Comparison of ENCODE assay signal across 8 mouse cellular contexts in the genomic region with DNA sequence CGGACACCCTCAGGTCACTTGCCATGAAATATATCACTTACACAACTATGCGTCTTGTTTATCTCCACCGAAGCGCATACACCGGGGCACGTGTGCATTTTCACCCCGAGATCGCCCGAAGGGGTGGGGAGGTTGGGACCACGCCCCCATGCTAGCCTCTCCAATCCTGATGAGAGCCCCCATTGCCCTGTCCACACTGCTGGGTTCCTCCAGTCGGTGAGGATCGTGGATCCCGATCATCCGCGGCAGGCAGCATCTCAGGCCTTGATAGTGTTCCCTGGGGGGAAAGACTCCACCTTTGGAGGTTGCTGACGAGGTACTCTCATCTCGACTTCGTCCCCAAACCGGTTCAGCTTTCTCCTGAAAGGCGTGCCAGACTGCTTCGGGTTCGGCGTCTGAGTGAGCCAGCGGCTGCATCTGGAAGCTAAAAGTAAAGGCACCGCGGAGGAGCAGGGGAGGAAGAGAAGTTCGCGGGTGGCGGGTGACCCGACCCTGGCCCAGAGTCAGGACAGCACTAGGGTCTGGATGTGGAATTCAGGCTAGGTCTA. TPM values are rescaled to one million over a fixed set of nuclear protein-coding genes. Genes with fewer than 3 reads are reported as not detected.
DNase-seq lines count a peak whose midpoint lies in the region; ATAC-seq and TF ChIP-seq lines count a peak whose summit lies in the region.

No protein-coding gene starts in this region.

- H3K4me2 ChIP-seq in intestine, embryonic 16.5 days (ENCODE audit: low read depth, low read length) = peak overlapping the region; percentile 96
- H3K4me2 ChIP-seq in lung, embryonic 14.5 days = peak overlapping the region; percentile 99

- H3K9ac ChIP-seq in intestine, embryonic 16.5 days (ENCODE audit: low read depth, low read length) = peak overlapping the region; percentile 70
- H3K9ac ChIP-seq in lung, embryonic 14.5 days = peak overlapping the region; percentile 58

- no peak for TF ChIP-seq CTCF in thymus, adult 2 months (IDR thresholded peaks at IDR 0.05; ENCODE audit: borderline replicate concordance, control insufficient read depth, extremely low read depth, insufficient read depth, low read length, poor library complexity)
- TF ChIP-seq CTCF in lung, embryonic 14.5 days (IDR thresholded peaks at IDR 0.05; ENCODE audit: low read depth) = no peak
- no peak for TF ChIP-seq CTCF in spleen, adult 2 months (IDR thresholded peaks at IDR 0.05; ENCODE audit: extremely low read depth, insufficient read depth, insufficient read length, insufficient replicate concordance)

- H3K4me1 ChIP-seq in thymus, adult 2 months (replicated peaks; ENCODE audit: control insufficient read depth, insufficient read depth, low read length) = peaks cover 15% of the 10 kb centered on the region
- peaks cover 46% of the 10 kb centered on the region for H3K4me1 ChIP-seq in forebrain, embryonic 10.5 days
- peaks cover 31% of the 10 kb centered on the region for H3K4me1 ChIP-seq in intestine, embryonic 16.5 days (ENCODE audit: control insufficient read depth, insufficient read depth, low read length)
- peaks cover 13% of the 10 kb centered on the region for H3K4me1 ChIP-seq in lung, embryonic 14.5 days (ENCODE audit: insufficient read depth)
- H3K4me1 ChIP-seq in spleen, adult 2 months (ENCODE audit: control insufficient read depth, insufficient read depth, insufficient read length) = peaks cover 16% of the 10 kb centered on the region

- H3K27ac ChIP-seq in thymus, adult 2 months (ENCODE audit: control insufficient read depth, insufficient read depth, low read length) = no peak overlapping the region
- H3K27ac ChIP-seq in forebrain, embryonic 10.5 days = peak overlapping the region; percentile 12; the same call in 1 of the 2 replicates
- H3K27ac ChIP-seq in intestine, embryonic 16.5 days (ENCODE audit: low read length) = no peak overlapping the region
- peak overlapping the region; percentile 36; the same call in 1 of the 2 replicates for H3K27ac ChIP-seq in lung, embryonic 14.5 days (ENCODE audit: low read depth)
- H3K27ac ChIP-seq in spleen, adult 2 months (ENCODE audit: insufficient read depth, low read length) = peak overlapping the region; percentile 24; the same call in 1 of the 2 replicates

- ATAC-seq in intestine, embryonic 16.5 days = 0 out of 2 replicates have a peak, but pooled peaks have one; percentile 0
- ATAC-seq in lung, embryonic 14.5 days (ENCODE audit: insufficient read depth) = no peak; the same call in 1 of the 2 replicates

- WGBS in thymus, adult 2 months = 4% methylated on average over 30 of the region's 30 CpGs
- WGBS in forebrain, embryonic 10.5 days = under 1% methylated on average over 30 of the region's 30 CpGs
- WGBS in intestine, embryonic 16.5 days = under 1% methylated on average over 30 of the region's 30 CpGs
- under 1% methylated on average over 30 of the region's 30 CpGs for WGBS in lung, embryonic 14.5 days
- WGBS in spleen, adult 2 months = 3% methylated on average over 30 of the region's 30 CpGs

- no peaks in the 10 kb centered on the region for H3K36me3 ChIP-seq in thymus, adult 2 months (ENCODE audit: control insufficient read depth, insufficient read depth, low read length)
- peaks cover 14% of the 10 kb centered on the region for H3K36me3 ChIP-seq in forebrain, embryonic 10.5 days (replicated peaks)
- H3K36me3 ChIP-seq in intestine, embryonic 16.5 days (ENCODE audit: control insufficient read depth, insufficient read depth, low read length) = no peaks in the 10 kb centered on the region
- 0 out of 2 replicates have a peak, but pooled peaks cover 1% of the 10 kb centered on the region for H3K36me3 ChIP-seq in lung, embryonic 14.5 days (ENCODE audit: insufficient read depth)
- H3K36me3 ChIP-seq in spleen, adult 2 months (ENCODE audit: control insufficient read depth, insufficient read depth, low read length) = no peaks in the 10 kb centered on the region

- H3K4me3 ChIP-seq in thymus, adult 2 months (ENCODE audit: control insufficient read depth, insufficient read depth, low read length) = peak overlapping the region; percentile 26
- peak overlapping the region; percentile 52 for H3K4me3 ChIP-seq in forebrain, embryonic 10.5 days
- H3K4me3 ChIP-seq in intestine, embryonic 16.5 days (ENCODE audit: low read length) = peak overlapping the region; percentile 59
- H3K4me3 ChIP-seq in lung, embryonic 14.5 days (ENCODE audit: low read depth, low read length) = peak overlapping the region; percentile 55
- H3K4me3 ChIP-seq in spleen, adult 2 months (ENCODE audit: extremely low read depth, insufficient read depth, insufficient read length) = peak overlapping the region; percentile 48

- no peak for DNase-seq in thymus, adult 2 months
- no peak for DNase-seq in thymus, postnatal 0 days (ENCODE audit: low spot score)
- no peak for DNase-seq in forebrain, embryonic 10.5 days (ENCODE audit: extremely low spot score, low spot score)
- peak; percentile 57 for DNase-seq in lung, embryonic 14.5 days
- DNase-seq in spleen, adult 2 months (ENCODE audit: low read depth in 1 of 2, low spot score in 2 of 2) = no peak
- no peak for DNase-seq in adrenal gland, adult 18-20 months (ENCODE audit: low spot score in 2 of 2)
- DNase-seq in left cerebral cortex, adult 18-20 months (ENCODE audit: low spot score in 2 of 2) = no peak

- no peaks in the 10 kb centered on the region for H3K9me3 ChIP-seq in forebrain, embryonic 10.5 days
- H3K9me3 ChIP-seq in intestine, embryonic 16.5 days (ENCODE audit: control insufficient read depth, low read length) = no peaks in the 10 kb centered on the region
- no peaks in the 10 kb centered on the region for H3K9me3 ChIP-seq in lung, embryonic 14.5 days (ENCODE audit: low read depth, low read length)

- no peak for TF ChIP-seq POLR2A in thymus, adult 2 months (IDR thresholded peaks at IDR 0.05; ENCODE audit: control insufficient read depth, extremely low read depth, insufficient read depth, low read length, poor library complexity)
- TF ChIP-seq POLR2A in spleen, adult 2 months (IDR thresholded peaks at IDR 0.05; ENCODE audit: low read depth, low read length) = no peak

- peaks cover 23% of the 10 kb centered on the region for H3K27me3 ChIP-seq in thymus, adult 2 months (ENCODE audit: control insufficient read depth, insufficient read depth, low read length)
- H3K27me3 ChIP-seq in forebrain, embryonic 10.5 days (ENCODE audit: poor library complexity, severe bottlenecking) = peaks cover 89% of the 10 kb centered on the region
- H3K27me3 ChIP-seq in intestine, embryonic 16.5 days (replicated peaks; ENCODE audit: control insufficient read depth, insufficient read depth, low read length) = peaks cover 33% of the 10 kb centered on the region
- peaks cover 40% of the 10 kb centered on the region for H3K27me3 ChIP-seq in lung, embryonic 14.5 days (ENCODE audit: insufficient read depth, low read length)
- peaks cover 24% of the 10 kb centered on the region for H3K27me3 ChIP-seq in spleen, adult 2 months (ENCODE audit: control insufficient read depth, insufficient read depth, low read length)

RNA-seq across cellular contexts. Expression of gene Sphk1, which starts 1.6 kb away (rescaled TPM):
- 12.9 and 15.7 TPM in 2 replicates for polyA plus RNA-seq in thymus, adult 2 months (2012; rRNA removed)
- 13.7 and 14.8 TPM in 2 replicates for polyA plus RNA-seq in thymus, postnatal 0 days (2015; fragmentation: Nextera tagmentation; extraction: Ambion mirVana)
- polyA plus RNA-seq in forebrain, embryonic 10.5 days (2016; fragmentation: Nextera tagmentation; extraction: Ambion mirVana) = 4.0 and 4.6 TPM in 2 replicates
- 3.9 and 5.2 TPM in 2 replicates for polyA plus RNA-seq in intestine, embryonic 16.5 days (2015; fragmentation: Nextera tagmentation; extraction: Ambion mirVana)
- polyA plus RNA-seq in lung, embryonic 14.5 days (2014; fragmentation: Nextera tagmentation; extraction: Ambion mirVana) = 4.0 and 5.5 TPM in 2 replicates
- polyA plus RNA-seq in spleen, adult 2 months (2012; rRNA removed) = 15.5 and 21.4 TPM in 2 replicates
- 1 to 10 TPM; 1.9 to 2.5 TPM for total RNA-seq in adrenal gland, adult 18-20 months (2021)
- 1 to 10 TPM; 7.9 to 9.9 TPM for total RNA-seq in left cerebral cortex, adult 18-20 months (2021)

RNA-seq across cellular contexts. Expression of gene Prpsap1, which starts 38.3 kb away (rescaled TPM):
- 86.0 and 132 TPM in 2 replicates for polyA plus RNA-seq in thymus, adult 2 months (2012; rRNA removed)
- 90.9 and 96.6 TPM in 2 replicates for polyA plus RNA-seq in thymus, postnatal 0 days (2015; fragmentation: Nextera tagmentation; extraction: Ambion mirVana)
- polyA plus RNA-seq in forebrain, embryonic 10.5 days (2016; fragmentation: Nextera tagmentation; extraction: Ambion mirVana) = 200 and 209 TPM in 2 replicates
- polyA plus RNA-seq in intestine, embryonic 16.5 days (2015; fragmentation: Nextera tagmentation; extraction: Ambion mirVana) = 260 and 274 TPM in 2 replicates
- 191 and 206 TPM in 2 replicates for polyA plus RNA-seq in lung, embryonic 14.5 days (2014; fragmentation: Nextera tagmentation; extraction: Ambion mirVana)
- polyA plus RNA-seq in spleen, adult 2 months (2012; rRNA removed) = 62.1 and 95.5 TPM in 2 replicates
- 100 to 1,000 TPM in 1 of 2 experiments, 10 to 100 TPM in 1; 67.7 to 102 TPM for total RNA-seq in adrenal gland, adult 18-20 months (2021)
- 10 to 100 TPM; 82.7 to 89.4 TPM for total RNA-seq in left cerebral cortex, adult 18-20 months (2021)

RNA-seq across cellular contexts. Expression of gene Ube2o, which starts 48.9 kb away (rescaled TPM):
- polyA plus RNA-seq in thymus, adult 2 months (2012; rRNA removed) = 26.5 and 27.1 TPM in 2 replicates
- polyA plus RNA-seq in thymus, postnatal 0 days (2015; fragmentation: Nextera tagmentation; extraction: Ambion mirVana) = 6.4 and 6.8 TPM in 2 replicates
- polyA plus RNA-seq in forebrain, embryonic 10.5 days (2016; fragmentation: Nextera tagmentation; extraction: Ambion mirVana) = 9.2 and 10.5 TPM in 2 replicates
- 3.1 and 3.7 TPM in 2 replicates for polyA plus RNA-seq in intestine, embryonic 16.5 days (2015; fragmentation: Nextera tagmentation; extraction: Ambion mirVana)
- 17.4 and 22.8 TPM in 2 replicates for polyA plus RNA-seq in lung, embryonic 14.5 days (2014; fragmentation: Nextera tagmentation; extraction: Ambion mirVana)
- polyA plus RNA-seq in spleen, adult 2 months (2012; rRNA removed) = 42.3 and 77.3 TPM in 2 replicates
- 10 to 100 TPM; 27.6 to 29.0 TPM for total RNA-seq in adrenal gland, adult 18-20 months (2021)
- 100 to 1,000 TPM; 123 TPM for total RNA-seq in left cerebral cortex, adult 18-20 months (2021)

RNA-seq across cellular contexts. Expression of gene Aanat, which starts 53.9 kb away (rescaled TPM):
- not detected in 2 replicates for polyA plus RNA-seq in thymus, adult 2 months (2012; rRNA removed)
- not detected in 2 replicates for polyA plus RNA-seq in thymus, postnatal 0 days (2015; fragmentation: Nextera tagmentation; extraction: Ambion mirVana)
- not detected in 2 replicates for polyA plus RNA-seq in forebrain, embryonic 10.5 days (2016; fragmentation: Nextera tagmentation; extraction: Ambion mirVana)
- not detected in 2 replicates for polyA plus RNA-seq in intestine, embryonic 16.5 days (2015; fragmentation: Nextera tagmentation; extraction: Ambion mirVana)
- polyA plus RNA-seq in lung, embryonic 14.5 days (2014; fragmentation: Nextera tagmentation; extraction: Ambion mirVana) = not detected in 2 replicates
- polyA plus RNA-seq in spleen, adult 2 months (2012; rRNA removed) = not detected in 2 replicates
- not detected for total RNA-seq in adrenal gland, adult 18-20 months (2021)
- total RNA-seq in left cerebral cortex, adult 18-20 months (2021) = 1 to 10 TPM in 1 of 2 experiments, under 1 TPM in 1; 0.56 to 1.4 TPM

Comparison
In these comparisons a context has a peak if more than half of its experiments do, and no peak if none do; other contexts are left out.
1. H3K27ac ChIP-seq: peak in forebrain, embryonic 10.5 days (single experiment), lung, embryonic 14.5 days (single experiment) and spleen, adult 2 months (single experiment); none in thymus, adult 2 months (single experiment) and intestine, embryonic 16.5 days (single experiment).
2. Peak in every context shown above with its lines, with median percentiles within 50 percentile points of each other: H3K4me3 ChIP-seq.